Comparison of ENCODE assay signal across 8 mouse cellular contexts in genomic region chr10:75708633-75708992, GRCm38 (mm10). TPM values are rescaled to one million over a fixed set of nuclear protein-coding genes. Genes with fewer than 3 reads are reported as not detected.
DNase-seq lines count a peak whose midpoint lies in the region; ATAC-seq lines count a peak whose summit lies in the region.

No protein-coding gene starts in this region.

- H3K36me3 ChIP-seq in intestine, embryonic 15.5 days: peaks cover 19% of the 10 kb centered on the region
- H3K36me3 ChIP-seq in intestine, embryonic 16.5 days (ENCODE audit: control insufficient read depth, insufficient read depth, low read length): peaks cover 22% of the 10 kb centered on the region

- WGBS in intestine, embryonic 15.5 days: 49% methylated on average over 9 of the region's 9 CpGs
- WGBS in intestine, embryonic 16.5 days: 46% methylated on average over 9 of the region's 9 CpGs

- H3K27me3 ChIP-seq in intestine, embryonic 15.5 days (replicated peaks): no peaks in the 10 kb centered on the region
- H3K27me3 ChIP-seq in intestine, embryonic 16.5 days (replicated peaks; ENCODE audit: control insufficient read depth, insufficient read depth, low read length): no peaks in the 10 kb centered on the region

- H3K9me3 ChIP-seq in intestine, embryonic 15.5 days: no peaks in the 10 kb centered on the region
- no peaks in the 10 kb centered on the region for H3K9me3 ChIP-seq in intestine, embryonic 16.5 days (ENCODE audit: control insufficient read depth, low read length)

- intact Hi-C loops in gastrocnemius, postnatal 14 days (cut with DNase I; ENCODE audit: low total_unique reads): no loop called here

- no peak overlapping the region for H3K4me3 ChIP-seq in intestine, embryonic 15.5 days (replicated peaks)
- no peak overlapping the region for H3K4me3 ChIP-seq in intestine, embryonic 16.5 days (ENCODE audit: low read length)

- DNase-seq in R1 (ENCODE audit: low read depth, low spot score): peak; percentile 22
- DNase-seq in embryo, embryonic 11 days: peak; percentile 44
- peak; percentile 15 for DNase-seq in kidney, postnatal 14 days
- peak; percentile 13 for DNase-seq in naive thymus-derived CD4-positive, alpha-beta T cell, adult 2 months (ENCODE audit: low read depth)
- no peak for DNase-seq in gastrocnemius, postnatal 14 days
- DNase-seq in right cerebral cortex, postnatal 36 days (ENCODE audit: low spot score in 2 of 2): no peak

- H3K4me2 ChIP-seq in intestine, embryonic 15.5 days (replicated peaks): no peak overlapping the region
- H3K4me2 ChIP-seq in intestine, embryonic 16.5 days (ENCODE audit: low read depth, low read length): no peak overlapping the region

- no peak overlapping the region for H3K9ac ChIP-seq in intestine, embryonic 15.5 days
- no peak overlapping the region for H3K9ac ChIP-seq in intestine, embryonic 16.5 days (ENCODE audit: low read depth, low read length)

- H3K4me1 ChIP-seq in intestine, embryonic 15.5 days (replicated peaks): no peaks in the 10 kb centered on the region; the same call in 1 of the 2 replicates
- H3K4me1 ChIP-seq in intestine, embryonic 16.5 days (ENCODE audit: control insufficient read depth, insufficient read depth, low read length): no peaks in the 10 kb centered on the region; the same call in 1 of the 2 replicates

- ATAC-seq in intestine, embryonic 15.5 days: peak; percentile 25; the same call in 1 of the 2 replicates
- ATAC-seq in intestine, embryonic 16.5 days: no peak

- no peak overlapping the region for H3K27ac ChIP-seq in intestine, embryonic 15.5 days
- no peak overlapping the region for H3K27ac ChIP-seq in intestine, embryonic 16.5 days (ENCODE audit: low read length)

RNA-seq across cellular contexts. Expression of gene Cabin1, which starts 55.5 kb away (rescaled TPM):
- polyA plus RNA-seq in intestine, embryonic 15.5 days (2015; fragmentation: Nextera tagmentation; extraction: Ambion mirVana): 29.0 and 32.6 TPM in 2 replicates
- 26.4 and 27.1 TPM in 2 replicates for polyA plus RNA-seq in intestine, embryonic 16.5 days (2015; fragmentation: Nextera tagmentation; extraction: Ambion mirVana)
- 10 to 100 TPM in 1 of 2 experiments, 1 to 10 TPM in 1; 9.6 to 10.9 TPM for total RNA-seq in gastrocnemius, postnatal 14 days (2021)

Comparison
In these comparisons a context has a peak if more than half of its experiments do, and no peak if none do; other contexts are left out.
1. DNase-seq: peak in R1 (single experiment), embryo, embryonic 11 days (single experiment), kidney, postnatal 14 days (single experiment) and naive thymus-derived CD4-positive, alpha-beta T cell, adult 2 months (single experiment); none in gastrocnemius, postnatal 14 days (single experiment) and right cerebral cortex, postnatal 36 days (0 of 2).